In genomic region chr3:96564633-96565032, GRCm38 (mm10) we compare ENCODE assay signal across 9 mouse cellular contexts. TPM values are rescaled to one million over a fixed set of nuclear protein-coding genes. Genes with fewer than 3 reads are reported as not detected.
A peak's percentile ranks its signal among the peaks of the same experiment; 100 is the strongest.
DNase-seq lines count a peak whose midpoint lies in the region; ATAC-seq lines count a peak whose summit lies in the region.
"Had no signal": no experiment of that assay in that cellular context is flagged by ENCODE, and none has a peak within 500 bp of the region (broad histone marks: within the 10 kb centered on the region; RNA-seq: fewer than 3 reads in every experiment).

No protein-coding gene starts in this region.

- H3K4me3 ChIP-seq in heart, embryonic 12.5 days = no peak overlapping the region
- no peak overlapping the region for H3K4me3 ChIP-seq in limb, embryonic 13.5 days
- H3K4me3 ChIP-seq in neural tube, embryonic 15.5 days (replicated peaks) = no peak overlapping the region

- peak; percentile 62; the same call in 1 of the 2 replicates for ATAC-seq in heart, embryonic 12.5 days (ENCODE audit: insufficient number of reproducible peaks, low FRiP score)
- no peak for ATAC-seq in limb, embryonic 13.5 days (ENCODE audit: low FRiP score, low read depth)
- ATAC-seq in neural tube, embryonic 15.5 days (ENCODE audit: low FRiP score) = no peak

- H3K9me3 ChIP-seq in heart, embryonic 12.5 days (replicated peaks) = no peaks in the 10 kb centered on the region
- H3K9me3 ChIP-seq in limb, embryonic 13.5 days = no peaks in the 10 kb centered on the region
- H3K9me3 ChIP-seq in neural tube, embryonic 15.5 days (replicated peaks) = no peaks in the 10 kb centered on the region

- peak overlapping the region; percentile 82 for H3K27ac ChIP-seq in heart, embryonic 12.5 days (ENCODE audit: poor library complexity, severe bottlenecking)
- H3K27ac ChIP-seq in limb, embryonic 13.5 days = no peak overlapping the region
- H3K27ac ChIP-seq in neural tube, embryonic 15.5 days (replicated peaks) = 0 out of 2 replicates have a peak overlapping the region, but pooled peaks have one; percentile 45

- DNase-seq in thymus, adult 18-20 months = peak; percentile 49 to 62
- no peak for DNase-seq in thymus, postnatal 4 days
- no peak for DNase-seq in frontal cortex, postnatal 10 days (ENCODE audit: low spot score in 2 of 2)
- DNase-seq in retina, postnatal 1 day = no peak
- DNase-seq in layer of hippocampus, postnatal 14 days (ENCODE audit: low spot score in 2 of 2) = no peak

- peaks cover 44% of the 10 kb centered on the region for H3K4me1 ChIP-seq in heart, embryonic 12.5 days (replicated peaks)
- peaks cover 32% of the 10 kb centered on the region for H3K4me1 ChIP-seq in limb, embryonic 13.5 days
- peaks cover 25% of the 10 kb centered on the region for H3K4me1 ChIP-seq in neural tube, embryonic 15.5 days

- H3K9ac ChIP-seq in heart, embryonic 12.5 days = no peak overlapping the region
- peak overlapping the region; percentile 25; the same call in 1 of the 2 replicates for H3K9ac ChIP-seq in limb, embryonic 13.5 days
- H3K9ac ChIP-seq in neural tube, embryonic 15.5 days (replicated peaks) = no peak overlapping the region

- 56% methylated on average over 7 of the region's 7 CpGs for WGBS in heart, embryonic 12.5 days
- 43% methylated on average over 7 of the region's 7 CpGs for WGBS in limb, embryonic 13.5 days
- WGBS in neural tube, embryonic 15.5 days = 67% methylated on average over 7 of the region's 7 CpGs

- H3K27me3 ChIP-seq in heart, embryonic 12.5 days (replicated peaks) = no peaks in the 10 kb centered on the region
- H3K27me3 ChIP-seq in limb, embryonic 13.5 days = no peaks in the 10 kb centered on the region
- no peaks in the 10 kb centered on the region for H3K27me3 ChIP-seq in neural tube, embryonic 15.5 days (replicated peaks)

- peaks cover 23% of the 10 kb centered on the region for H3K36me3 ChIP-seq in heart, embryonic 12.5 days
- peaks cover 22% of the 10 kb centered on the region for H3K36me3 ChIP-seq in limb, embryonic 13.5 days
- peaks cover 15% of the 10 kb centered on the region for H3K36me3 ChIP-seq in neural tube, embryonic 15.5 days

- H3K4me2 ChIP-seq in heart, embryonic 12.5 days = peak overlapping the region; percentile 17; the same call in 1 of the 2 replicates
- H3K4me2 ChIP-seq in limb, embryonic 13.5 days (replicated peaks) = peak overlapping the region; percentile 14; the same call in 1 of the 2 replicates
- no peak overlapping the region for H3K4me2 ChIP-seq in neural tube, embryonic 15.5 days

RNA-seq across cellular contexts. Expression of gene Txnip, which starts 6.9 kb away (rescaled TPM):
- 144 and 150 TPM in 2 replicates for polyA plus RNA-seq in heart, embryonic 12.5 days (2016; fragmentation: Nextera tagmentation; extraction: Ambion mirVana)
- 103 and 105 TPM in 2 replicates for polyA plus RNA-seq in limb, embryonic 13.5 days (2015; fragmentation: Nextera tagmentation; extraction: Ambion mirVana)
- polyA plus RNA-seq in neural tube, embryonic 15.5 days (2015; fragmentation: Nextera tagmentation; extraction: Ambion mirVana) = 52.5 and 72.5 TPM in 2 replicates
- 10 to 100 TPM; 48.3 to 49.8 TPM for total RNA-seq in layer of hippocampus, postnatal 14 days (2021)

RNA-seq across cellular contexts. Expression of gene Gm16253, which starts 12.2 kb away (rescaled TPM):
- polyA plus RNA-seq in heart, embryonic 12.5 days (2016; fragmentation: Nextera tagmentation; extraction: Ambion mirVana) = 1.6 and 2.4 TPM in 2 replicates
- polyA plus RNA-seq in limb, embryonic 13.5 days (2015; fragmentation: Nextera tagmentation; extraction: Ambion mirVana) = 1.3 and 1.5 TPM in 2 replicates
- polyA plus RNA-seq in neural tube, embryonic 15.5 days (2015; fragmentation: Nextera tagmentation; extraction: Ambion mirVana) = 1.8 TPM in 2 replicates
- not detected for total RNA-seq in layer of hippocampus, postnatal 14 days (2021)
- polyA plus RNA-seq: gonadal fat pad, adult 2 months had no signal

RNA-seq across cellular contexts. Expression of gene Polr3gl, which starts 29.3 kb away (rescaled TPM):
- polyA plus RNA-seq in heart, embryonic 12.5 days (2016; fragmentation: Nextera tagmentation; extraction: Ambion mirVana) = 39.2 and 39.3 TPM in 2 replicates
- polyA plus RNA-seq in limb, embryonic 13.5 days (2015; fragmentation: Nextera tagmentation; extraction: Ambion mirVana) = 48.8 and 55.6 TPM in 2 replicates
- polyA plus RNA-seq in neural tube, embryonic 15.5 days (2015; fragmentation: Nextera tagmentation; extraction: Ambion mirVana) = 35.2 and 35.8 TPM in 2 replicates
- 10 to 100 TPM; 26.7 to 29.7 TPM for total RNA-seq in layer of hippocampus, postnatal 14 days (2021)

RNA-seq across cellular contexts. Expression of gene Ankrd34a, which starts 31.8 kb away (rescaled TPM):
- 9.2 and 9.5 TPM in 2 replicates for polyA plus RNA-seq in heart, embryonic 12.5 days (2016; fragmentation: Nextera tagmentation; extraction: Ambion mirVana)
- 3.0 and 3.1 TPM in 2 replicates for polyA plus RNA-seq in limb, embryonic 13.5 days (2015; fragmentation: Nextera tagmentation; extraction: Ambion mirVana)
- polyA plus RNA-seq in neural tube, embryonic 15.5 days (2015; fragmentation: Nextera tagmentation; extraction: Ambion mirVana) = 18.6 and 21.0 TPM in 2 replicates
- 10 to 100 TPM; 45.9 to 51.8 TPM for total RNA-seq in layer of hippocampus, postnatal 14 days (2021)

RNA-seq across cellular contexts. Expression of gene Lix1l, which starts 36.3 kb away (rescaled TPM):
- 5.1 and 5.2 TPM in 2 replicates for polyA plus RNA-seq in heart, embryonic 12.5 days (2016; fragmentation: Nextera tagmentation; extraction: Ambion mirVana)
- polyA plus RNA-seq in limb, embryonic 13.5 days (2015; fragmentation: Nextera tagmentation; extraction: Ambion mirVana) = 8.4 and 8.7 TPM in 2 replicates
- polyA plus RNA-seq in neural tube, embryonic 15.5 days (2015; fragmentation: Nextera tagmentation; extraction: Ambion mirVana) = 5.6 and 6.3 TPM in 2 replicates
- total RNA-seq in layer of hippocampus, postnatal 14 days (2021) = 10 to 100 TPM; 31.6 to 32.8 TPM

Comparison
In these comparisons a context has a peak if more than half of its experiments do, and no peak if none do; other contexts are left out.
1. DNase-seq: peak in thymus, adult 18-20 months (2 of 2); none in thymus, postnatal 4 days (single experiment), frontal cortex, postnatal 10 days (0 of 2), retina, postnatal 1 day (single experiment) and layer of hippocampus, postnatal 14 days (0 of 2).